Mouse (Mus musculus) heart, adult 2 months (tissue): ENCODE data around the gene Plet1.

ENCODE experiments used
- CTCF ChIP-seq: fragments of 200-600 bp; IDR thresholded peaks from 2 replicates; pipeline ENCODE4 v1.8.1; 2022; ENCODE audit warnings: antibody characterized with exemption, mild to moderate bottlenecking, moderate library complexity
- POLR2A ChIP-seq: fragments of 200-500 bp; IDR thresholded peaks from 2 replicates; pipeline ENCODE4 v1.6.1; 2011; ENCODE audit warnings: mild to moderate bottlenecking, low read depth, low read length, control low read depth; ENCODE audit not compliant: insufficient read depth

GRCm38 (mm10) chr9:50493777-50494176, 548 bp upstream of the Plet1 start:
- TF ChIP-seq CTCF = no peak
- no peak for TF ChIP-seq POLR2A
